Mouse (Mus musculus): ENCODE measurements around the gene Vmn2r124. TPM values are rescaled to one million over a fixed set of nuclear protein-coding genes. Genes with fewer than 3 reads are reported as not detected.

The Vmn2r124 gene
- not detected for polyA plus RNA-seq (2014; fragmentation: Illumina TruSeq; extraction: RNeasy Lipid Tissue Mini Kit (QIAGEN cat#74804); ENCODE audit: low read depth, low replicate concordance)

GRCm38 (mm10) chr17:18049124-18049523 is at the start of gene Vmn2r124:
Gene Vmn2r124 (plus strand): TSS chr17:18049424.

DNA sequence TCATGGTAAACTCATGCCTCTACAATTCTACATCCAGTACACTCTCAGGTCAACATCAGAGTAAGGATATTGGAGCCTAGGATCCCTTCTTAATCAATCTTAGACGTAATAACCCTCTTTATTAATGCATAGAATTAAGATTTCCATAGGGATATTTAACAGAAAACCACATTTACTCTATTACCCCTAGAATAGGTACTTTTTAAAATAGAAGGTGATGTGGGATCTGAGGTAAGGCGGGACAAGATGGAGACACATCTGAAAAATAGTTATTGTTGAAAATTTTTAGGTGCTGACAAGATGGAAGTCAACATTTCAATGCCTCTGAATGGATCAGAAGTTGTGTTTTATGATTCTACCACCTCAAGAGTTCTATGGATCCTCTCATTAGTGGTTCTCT is 27.8 kb upstream of the Vmn2r124 start, which contains the start of gene Fpr-rs4:
Gene Fpr-rs4, plus strand, starts transcription at position 301 of the 400 bp plus-strand sequence.

DNA sequence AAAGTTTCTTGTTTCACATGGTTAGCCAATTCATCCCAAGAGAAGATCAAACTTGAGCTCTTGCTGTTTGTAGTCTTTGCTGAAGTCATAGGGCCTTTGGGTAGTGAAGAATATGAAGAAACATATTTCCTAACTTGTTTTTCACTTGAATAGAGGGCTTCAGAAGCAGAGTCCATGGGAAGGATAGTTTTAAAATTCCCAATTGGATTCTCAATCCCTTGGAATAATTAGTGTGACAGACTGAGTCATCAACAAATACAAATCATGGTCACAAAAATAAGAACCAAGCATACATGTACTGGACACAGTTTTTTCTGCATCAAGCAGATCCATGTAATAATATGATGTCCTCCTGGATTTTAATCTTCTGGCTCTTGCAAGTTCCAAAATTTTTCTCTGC is 35.5 kb downstream of the Vmn2r124 start, which contains the start of gene Vmn2r91:
Gene Vmn2r91, plus strand, starts transcription at position 301 of the 400 bp plus-strand sequence.

Other genes starting within 250 kb of the Vmn2r124 start
- gene Spaca6, start 222.3 kb upstream of the Vmn2r124 start, polyA plus RNA-seq (2014; fragmentation: Illumina TruSeq; extraction: RNeasy Lipid Tissue Mini Kit (QIAGEN cat#74804); ENCODE audit: low read depth, low replicate concordance) = 20.5 TPM
- 0.76 TPM for gene Has1, start 194.2 kb upstream of the Vmn2r124 start, polyA plus RNA-seq (2014; fragmentation: Illumina TruSeq; extraction: RNeasy Lipid Tissue Mini Kit (QIAGEN cat#74804); ENCODE audit: low read depth, low replicate concordance)
- not detected for gene Fpr1, start 165.5 kb upstream of the Vmn2r124 start, polyA plus RNA-seq (2014; fragmentation: Illumina TruSeq; extraction: RNeasy Lipid Tissue Mini Kit (QIAGEN cat#74804); ENCODE audit: low read depth, low replicate concordance)
- gene Fpr2, start 161.6 kb upstream of the Vmn2r124 start, polyA plus RNA-seq (2014; fragmentation: Illumina TruSeq; extraction: RNeasy Lipid Tissue Mini Kit (QIAGEN cat#74804); ENCODE audit: low read depth, low replicate concordance) = 0.71 TPM
- gene Fpr3, start 161.6 kb upstream of the Vmn2r124 start, polyA plus RNA-seq (2014; fragmentation: Illumina TruSeq; extraction: RNeasy Lipid Tissue Mini Kit (QIAGEN cat#74804); ENCODE audit: low read depth, low replicate concordance) = not detected
- gene Fpr-rs4, start 27.7 kb upstream of the Vmn2r124 start, polyA plus RNA-seq (2014; fragmentation: Illumina TruSeq; extraction: RNeasy Lipid Tissue Mini Kit (QIAGEN cat#74804); ENCODE audit: low read depth, low replicate concordance) = not detected
- gene Vmn2r91, start 35.6 kb downstream of the Vmn2r124 start, polyA plus RNA-seq (2014; fragmentation: Illumina TruSeq; extraction: RNeasy Lipid Tissue Mini Kit (QIAGEN cat#74804); ENCODE audit: low read depth, low replicate concordance) = not detected
- gene Vmn2r92, start 102.5 kb downstream of the Vmn2r124 start, polyA plus RNA-seq (2014; fragmentation: Illumina TruSeq; extraction: RNeasy Lipid Tissue Mini Kit (QIAGEN cat#74804); ENCODE audit: low read depth, low replicate concordance) = not detected
- not detected for gene Vmn2r94, start 228.3 kb downstream of the Vmn2r124 start, polyA plus RNA-seq (2014; fragmentation: Illumina TruSeq; extraction: RNeasy Lipid Tissue Mini Kit (QIAGEN cat#74804); ENCODE audit: low read depth, low replicate concordance)
- gene Vmn2r93, start 248.7 kb downstream of the Vmn2r124 start, polyA plus RNA-seq (2014; fragmentation: Illumina TruSeq; extraction: RNeasy Lipid Tissue Mini Kit (QIAGEN cat#74804); ENCODE audit: low read depth, low replicate concordance) = not detected

All from heart, adult 10 weeks (tissue).